13 mouse cellular contexts compared by ENCODE assay signal in the genomic region with DNA sequence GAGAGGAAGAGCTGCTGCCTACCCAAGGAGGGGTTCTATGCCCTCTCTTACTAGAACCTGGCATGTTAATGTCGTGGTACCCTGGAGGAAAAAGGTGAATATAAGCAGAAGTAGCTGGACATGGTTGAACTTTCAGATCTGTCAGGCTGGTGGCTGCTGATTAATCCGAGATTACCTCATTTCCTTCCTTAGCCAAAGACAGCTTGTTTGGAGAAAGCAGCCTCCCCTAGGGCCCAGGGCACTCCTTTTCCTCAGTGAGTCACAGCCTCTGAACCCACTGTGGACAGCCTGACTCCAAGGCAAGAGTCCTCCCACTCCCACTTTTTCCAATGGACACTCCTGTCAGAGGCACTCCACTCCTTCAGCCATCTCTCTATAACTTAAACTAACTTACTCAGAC. TPM values are rescaled to one million over a fixed set of nuclear protein-coding genes. Genes with fewer than 3 reads are reported as not detected.
DNase-seq lines count a peak whose midpoint lies in the region; ATAC-seq lines count a peak whose summit lies in the region.
"Had no signal": no experiment of that assay in that cellular context is flagged by ENCODE, and none has a peak within 500 bp of the region (broad histone marks: within the 10 kb centered on the region; RNA-seq: fewer than 3 reads in every experiment).

No protein-coding gene starts in this region.

- H3K9ac ChIP-seq in kidney, embryonic 14.5 days (ENCODE audit: low read depth, low read length): no peak overlapping the region
- H3K9ac ChIP-seq in forebrain, embryonic 15.5 days (replicated peaks): no peak overlapping the region
- H3K9ac ChIP-seq: embryonic facial prominence, embryonic 13.5 days; neural tube, embryonic 13.5 days; stomach, embryonic 15.5 days had no signal

- no peaks in the 10 kb centered on the region for H3K4me1 ChIP-seq in kidney, embryonic 14.5 days (ENCODE audit: control insufficient read depth, insufficient read depth, low read length)
- 0 out of 2 replicates have a peak, but pooled peaks cover 2% of the 10 kb centered on the region for H3K4me1 ChIP-seq in forebrain, embryonic 15.5 days
- H3K4me1 ChIP-seq: neural tube, embryonic 13.5 days; stomach, embryonic 15.5 days had no signal

- peak; percentile 23 for DNase-seq in kidney, postnatal 10 days
- peak; percentile 28 for DNase-seq in MN1 (ENCODE audit: low spot score)
- DNase-seq in naive thymus-derived CD4-positive, alpha-beta T cell, adult 2 months (ENCODE audit: low read depth): peak; percentile 40
- DNase-seq: adrenal gland, postnatal 25 days; cerebellum, adult 9-11 months had no signal

- no peak overlapping the region for H3K4me3 ChIP-seq in kidney, embryonic 14.5 days (ENCODE audit: low read length)
- no peak overlapping the region for H3K4me3 ChIP-seq in forebrain, embryonic 15.5 days
- H3K4me3 ChIP-seq: embryonic facial prominence, embryonic 13.5 days; neural tube, embryonic 13.5 days; stomach, embryonic 15.5 days had no signal

- H3K27ac ChIP-seq in kidney, embryonic 14.5 days (ENCODE audit: low read depth, low read length): no peak overlapping the region
- no peak overlapping the region for H3K27ac ChIP-seq in forebrain, embryonic 15.5 days (replicated peaks)
- H3K27ac ChIP-seq: embryonic facial prominence, embryonic 13.5 days; neural tube, embryonic 13.5 days; stomach, embryonic 15.5 days had no signal

- H3K4me2 ChIP-seq in kidney, embryonic 14.5 days (replicated peaks; ENCODE audit: low read depth, low read length): no peak overlapping the region
- H3K4me2 ChIP-seq in forebrain, embryonic 15.5 days (replicated peaks): no peak overlapping the region
- H3K4me2 ChIP-seq: embryonic facial prominence, embryonic 13.5 days; neural tube, embryonic 13.5 days; stomach, embryonic 15.5 days had no signal

- no peaks in the 10 kb centered on the region for H3K27me3 ChIP-seq in kidney, embryonic 14.5 days (ENCODE audit: control insufficient read depth, insufficient read depth, low read length)
- H3K27me3 ChIP-seq in forebrain, embryonic 15.5 days: no peaks in the 10 kb centered on the region
- H3K27me3 ChIP-seq: embryonic facial prominence, embryonic 13.5 days; neural tube, embryonic 13.5 days; stomach, embryonic 15.5 days had no signal

- no peaks in the 10 kb centered on the region for H3K36me3 ChIP-seq in kidney, embryonic 14.5 days (ENCODE audit: control insufficient read depth, insufficient read depth, low read length)
- no peaks in the 10 kb centered on the region for H3K36me3 ChIP-seq in forebrain, embryonic 15.5 days
- H3K36me3 ChIP-seq: embryonic facial prominence, embryonic 13.5 days; neural tube, embryonic 13.5 days; stomach, embryonic 15.5 days had no signal

- no peak for ATAC-seq in kidney, embryonic 14.5 days (ENCODE audit: low FRiP score, low TSS enrichment)
- peak; percentile 40 to 45 for ATAC-seq in hematopoietic stem cell, adult 5-6 weeks (replicated peaks in 1 of 2; ENCODE audit: insufficient read depth in 1 of 2, low FRiP score in 2 of 2, low TSS enrichment in 1 of 2, low read depth in 1 of 2, poor library complexity in 2 of 2, severe bottlenecking in 2 of 2)
- ATAC-seq in forebrain, embryonic 15.5 days (replicated peaks): no peak
- ATAC-seq in erythroblast, adult 5-6 weeks (replicated peaks; ENCODE audit: low FRiP score, poor library complexity, severe bottlenecking): no peak
- ATAC-seq: hindbrain, embryonic 16.5 days had no signal

- H3K9me3 ChIP-seq in kidney, embryonic 14.5 days (ENCODE audit: control insufficient read depth, low read length): no peaks in the 10 kb centered on the region
- no peaks in the 10 kb centered on the region for H3K9me3 ChIP-seq in forebrain, embryonic 15.5 days
- H3K9me3 ChIP-seq: embryonic facial prominence, embryonic 13.5 days; neural tube, embryonic 13.5 days; stomach, embryonic 15.5 days had no signal

- 49% methylated on average over 2 of the region's 2 CpGs for WGBS in kidney, embryonic 14.5 days
- 76% methylated on average over 2 of the region's 2 CpGs for WGBS in forebrain, embryonic 15.5 days

RNA-seq across cellular contexts. Expression of a gene that starts 22.9 kb away (rescaled TPM):
- polyA plus RNA-seq in kidney, embryonic 14.5 days (2014; fragmentation: Nextera tagmentation; extraction: Ambion mirVana): 16.4 and 34.5 TPM in 2 replicates
- total RNA-seq in hematopoietic stem cell, adult 5-6 weeks (2017): 109 and 119 TPM in 2 replicates
- polyA plus RNA-seq in forebrain, embryonic 15.5 days (2015; fragmentation: Nextera tagmentation; extraction: Ambion mirVana): 58.8 TPM in 2 replicates
- 40.5 and 44.1 TPM in 2 replicates for total RNA-seq in erythroblast, adult 5-6 weeks (2015; ENCODE audit: low replicate concordance)
- total RNA-seq in erythroblast, adult 5-6 weeks (2017; ENCODE audit: low replicate concordance): 240 and 313 TPM in 2 replicates

RNA-seq across cellular contexts. Expression of a gene that starts 46.1 kb away (rescaled TPM):
- polyA plus RNA-seq in kidney, embryonic 14.5 days (2014; fragmentation: Nextera tagmentation; extraction: Ambion mirVana): 26.8 and 26.9 TPM in 2 replicates
- total RNA-seq in hematopoietic stem cell, adult 5-6 weeks (2017): 15.5 and 24.6 TPM in 2 replicates
- polyA plus RNA-seq in forebrain, embryonic 15.5 days (2015; fragmentation: Nextera tagmentation; extraction: Ambion mirVana): 22.5 and 26.2 TPM in 2 replicates
- total RNA-seq in erythroblast, adult 5-6 weeks (2015; ENCODE audit: low replicate concordance): 3.5 and 7.5 TPM in 2 replicates
- total RNA-seq in erythroblast, adult 5-6 weeks (2017; ENCODE audit: low replicate concordance): 2.8 and 6.9 TPM in 2 replicates

Comparison
In these comparisons a context has a peak if more than half of its experiments do, and no peak if none do; other contexts are left out.
1. ATAC-seq: peak in hematopoietic stem cell, adult 5-6 weeks (2 of 2); none in kidney, embryonic 14.5 days (single experiment), forebrain, embryonic 15.5 days (single experiment) and erythroblast, adult 5-6 weeks (single experiment).
2. Peak in every context shown above with its lines, with median percentiles within 50 percentile points of each other: DNase-seq.